Mouse (Mus musculus) midbrain, embryonic 13.5 days (tissue): ENCODE results near the gene Xxylt1. TPM values are rescaled to one million over a fixed set of nuclear protein-coding genes. Genes with fewer than 3 reads are reported as not detected.

Source experiments
- ATAC-seq: fragments of 200-750 bp; cut with Nextera tagmentation; 2 replicates; pipeline ENCODE4 v1.8.0; 2017; ENCODE audit warnings: mild to moderate bottlenecking, moderate TSS enrichment, moderate library complexity
- H3K27ac ChIP-seq: fragments of 300-500 bp; sonication (generic); 2 replicates; pipeline ENCODE4 v1.5.1; 2015; ENCODE audit warnings: inconsistent platforms, mild to moderate bottlenecking, moderate library complexity
- H3K27me3 ChIP-seq: fragments of 300-500 bp; sonication (generic); 2 replicates; pipeline ENCODE4 v1.6.1; 2015; ENCODE audit warnings: mild to moderate bottlenecking, inconsistent platforms
- H3K36me3 ChIP-seq: fragments of 300-500 bp; sonication (generic); 2 replicates; pipeline ENCODE4 v1.6.1; 2015; ENCODE audit warnings: mild to moderate bottlenecking, inconsistent platforms
- H3K4me1 ChIP-seq: fragments of 300-500 bp; sonication (generic); replicated peaks from 2 replicates; pipeline ENCODE4 v1.6.1; 2015; ENCODE audit warnings: inconsistent platforms
- H3K4me2 ChIP-seq: fragments of 300-500 bp; sonication (generic); replicated peaks from 2 replicates; pipeline ENCODE4 v1.6.1; 2015; ENCODE audit warnings: moderate library complexity, mild to moderate bottlenecking, inconsistent platforms
- H3K4me3 ChIP-seq: fragments of 300-500 bp; sonication (generic); replicated peaks from 2 replicates; pipeline ENCODE4 v1.5.1; 2015; ENCODE audit warnings: mild to moderate bottlenecking, inconsistent platforms
- H3K9ac ChIP-seq: fragments of 300-500 bp; sonication (generic); replicated peaks from 2 replicates; pipeline ENCODE4 v1.6.1; 2015; ENCODE audit warnings: mild to moderate bottlenecking, inconsistent platforms
- H3K9me3 ChIP-seq: fragments of 300-500 bp; sonication (generic); 2 replicates; pipeline ENCODE4 v1.6.1; 2016; ENCODE audit warnings: mild to moderate bottlenecking, inconsistent platforms
- WGBS: fragments of 180-500 bp; shearing (Covaris S2); methylation state at CpG from one replicate; pipeline ENCODE4 v1.1.7; 2015; 5-methylcytosine and 5-hydroxymethylcytosine counted together
- polyA plus RNA-seq: library from polyadenylated mRNA; unstranded; fragments of >200 nt; fragmentation: Nextera tagmentation; extraction: Ambion mirVana; gene quantifications from 2 replicates; pipeline ENCODE4 v1.2.1, GENCODE M21; 2015

The Xxylt1 gene
- polyA plus RNA-seq, 1 experiment from 2014 or later = 8.8 TPM

GRCm38 (mm10) chr16:30962515-30962914 is 118.7 kb downstream of the Xxylt1 start:
- H3K4me3 ChIP-seq = no peak overlapping the region
- ATAC-seq = no peak

DNA sequence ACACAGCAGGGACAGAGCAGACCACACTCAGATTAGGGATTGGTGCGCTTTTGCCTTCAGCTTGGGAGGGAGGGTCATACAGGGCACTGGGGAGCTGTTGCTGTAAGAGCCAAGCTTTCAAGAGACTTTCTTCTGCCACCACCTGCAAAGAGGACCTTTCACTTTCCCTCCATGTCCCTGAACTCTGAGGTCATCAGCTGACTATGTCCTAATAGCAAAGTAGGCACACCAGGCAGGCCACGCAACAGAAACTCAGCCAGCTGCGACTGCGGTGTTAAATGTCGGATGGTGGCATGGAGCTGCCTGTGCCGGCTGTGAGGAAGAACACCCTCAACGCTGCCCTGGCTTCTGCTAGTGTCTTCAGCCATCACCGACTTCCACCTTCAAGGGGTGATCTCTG is 120.1 kb downstream of the Xxylt1 start:
- H3K27ac ChIP-seq = no peak overlapping the region
- no peak overlapping the region for H3K4me3 ChIP-seq
- no peak for ATAC-seq
- H3K36me3 ChIP-seq = peaks cover 5% of the 10 kb centered on the region; the same call in 1 of the 2 replicates
- no peaks in the 10 kb centered on the region for H3K9me3 ChIP-seq
- no peak overlapping the region for H3K4me2 ChIP-seq
- H3K4me1 ChIP-seq = no peaks in the 10 kb centered on the region
- no peak overlapping the region for H3K9ac ChIP-seq
- WGBS = 87% methylated on average over 8 of the region's 8 CpGs
- no peaks in the 10 kb centered on the region for H3K27me3 ChIP-seq

More at GRCm38 (mm10) chr16:30962515-30962914, 118.7 kb downstream of the Xxylt1 start:
- H3K27me3 ChIP-seq = no peaks in the 10 kb centered on the region
- 93% methylated on average over 8 of the region's 8 CpGs for WGBS
- H3K27ac ChIP-seq = no peak overlapping the region
- no peak overlapping the region for H3K4me2 ChIP-seq
- H3K9me3 ChIP-seq = no peaks in the 10 kb centered on the region
- H3K4me1 ChIP-seq = no peaks in the 10 kb centered on the region
- H3K36me3 ChIP-seq = no peaks in the 10 kb centered on the region
- no peak overlapping the region for H3K9ac ChIP-seq

- no peak for ATAC-seq
- Histone ChIP-seq H3K4me1 (no peaks in the 10 kb centered on the region), H3K27ac (no peak overlapping the region), H3K36me3 (peaks cover 5% of the 10 kb centered on the region; the same call in 1 of the 2 replicates), H3K4me2 (no peak overlapping the region), H3K9ac (no peak overlapping the region), H3K9me3 (no peaks in the 10 kb centered on the region), H3K27me3 (no peaks in the 10 kb centered on the region), H3K4me3 (no peak overlapping the region)
- WGBS = 95% methylated on average over 4 of the region's 4 CpGs
Observed at GRCm38 (mm10) chr16:30960266-30960665, 121.0 kb downstream of the Xxylt1 start.

DNA sequence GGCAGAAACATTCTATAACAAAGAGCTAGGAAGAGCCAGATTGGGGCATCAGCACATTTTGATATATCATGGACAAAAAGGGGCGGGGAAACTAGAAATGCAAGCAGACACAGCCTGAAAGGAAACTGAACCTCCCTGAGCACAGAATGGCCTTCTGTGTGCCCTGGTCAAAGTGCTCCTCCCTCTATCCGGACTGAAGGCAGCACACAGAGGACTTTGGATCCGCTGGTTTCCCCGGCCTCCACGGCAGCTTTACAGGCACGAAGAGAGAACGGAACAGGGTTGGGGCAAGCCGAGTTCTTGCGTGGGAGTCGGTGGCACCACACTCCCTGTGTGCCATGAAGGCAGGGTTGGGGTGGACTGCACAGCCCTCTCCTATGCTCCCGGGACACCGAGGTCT is 121.5 kb downstream of the Xxylt1 start:
- no peak for ATAC-seq
- Histone ChIP-seq H3K4me1 (no peaks in the 10 kb centered on the region), H3K4me2 (no peak overlapping the region), H3K9ac (no peak overlapping the region), H3K36me3 (peaks cover 5% of the 10 kb centered on the region; the same call in 1 of the 2 replicates), H3K27ac (no peak overlapping the region), H3K27me3 (no peaks in the 10 kb centered on the region), H3K9me3 (no peaks in the 10 kb centered on the region), H3K4me3 (no peak overlapping the region)
- 93% methylated on average over 12 of the region's 12 CpGs for WGBS

- Histone ChIP-seq H3K27ac (no peak overlapping the region), H3K9me3 (no peaks in the 10 kb centered on the region), H3K4me3 (no peak overlapping the region), H3K27me3 (no peaks in the 10 kb centered on the region), H3K4me1 (no peaks in the 10 kb centered on the region), H3K4me2 (no peak overlapping the region), H3K36me3 (peaks cover 5% of the 10 kb centered on the region; the same call in 1 of the 2 replicates), H3K9ac (no peak overlapping the region)
- WGBS = 91% methylated on average over 8 of the region's 8 CpGs
- ATAC-seq = no peak
Observed at GRCm38 (mm10) chr16:30956141-30956540, 125.1 kb downstream of the Xxylt1 start.

- Histone ChIP-seq H3K4me1 (no peaks in the 10 kb centered on the region), H3K4me2 (no peak overlapping the region), H3K9ac (no peak overlapping the region), H3K36me3 (no peaks in the 10 kb centered on the region), H3K9me3 (no peaks in the 10 kb centered on the region), H3K27ac (no peak overlapping the region), H3K4me3 (no peak overlapping the region), H3K27me3 (no peaks in the 10 kb centered on the region)
- 71% methylated on average over 1 of the region's 1 CpGs for WGBS
- no peak for ATAC-seq
Observed at GRCm38 (mm10) chr16:30948636-30949035, 132.6 kb downstream of the Xxylt1 start.

GRCm38 (mm10) chr16:30948216-30948615 is 133.0 kb downstream of the Xxylt1 start:
- Histone ChIP-seq H3K4me1 (no peaks in the 10 kb centered on the region), H3K4me2 (no peak overlapping the region), H3K4me3 (no peak overlapping the region), H3K9ac (no peak overlapping the region), H3K27ac (no peak overlapping the region), H3K36me3 (no peaks in the 10 kb centered on the region), H3K27me3 (no peaks in the 10 kb centered on the region), H3K9me3 (no peaks in the 10 kb centered on the region)
- ATAC-seq = no peak
- 90% methylated on average over 4 of the region's 4 CpGs for WGBS

DNA sequence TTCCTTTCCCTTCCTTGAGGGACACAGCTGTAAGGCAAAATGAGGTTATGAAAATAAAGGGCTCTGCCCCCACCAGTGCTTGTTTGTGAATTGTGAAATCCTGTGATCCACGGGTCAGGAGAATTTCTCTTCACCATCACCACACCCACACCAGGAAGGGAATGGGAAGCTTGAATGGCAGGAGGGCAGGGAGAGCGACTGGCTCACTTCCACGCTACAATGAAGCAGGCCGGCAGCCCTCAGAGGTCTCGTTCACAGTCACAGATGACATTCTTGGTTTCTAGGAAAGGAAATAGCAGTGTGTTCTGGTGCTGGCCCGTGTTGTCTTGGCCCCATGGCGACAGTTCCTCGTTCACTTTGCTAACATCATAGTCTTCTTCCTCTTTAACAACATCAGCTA is 136.3 kb downstream of the Xxylt1 start:
- 84% methylated on average over 8 of the region's 8 CpGs for WGBS

DNA sequence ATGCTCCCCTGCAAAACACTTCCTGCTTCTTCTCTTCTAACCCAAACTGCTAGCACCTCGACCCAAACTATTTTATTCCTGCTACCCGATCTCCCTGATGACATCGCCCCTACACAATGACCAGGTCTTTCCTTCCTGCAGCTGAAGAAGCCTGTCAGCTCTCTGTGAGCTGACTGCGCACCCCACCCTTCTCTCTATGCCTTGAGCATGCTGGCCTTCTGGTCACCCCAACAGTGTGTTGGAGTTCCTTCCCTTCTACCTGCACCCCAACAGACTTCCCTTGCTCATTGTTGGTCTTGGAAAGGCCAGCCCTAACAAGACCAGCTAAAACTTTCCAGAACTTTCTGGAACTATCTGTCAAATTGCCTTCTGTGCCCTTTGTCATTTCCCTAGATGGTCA is 137.3 kb downstream of the Xxylt1 start:
- Histone ChIP-seq H3K27me3 (no peaks in the 10 kb centered on the region), H3K36me3 (no peaks in the 10 kb centered on the region), H3K4me1 (peaks cover 7% of the 10 kb centered on the region; the same call in 1 of the 2 replicates), H3K27ac (no peak overlapping the region), H3K9me3 (no peaks in the 10 kb centered on the region), H3K9ac (no peak overlapping the region), H3K4me3 (no peak overlapping the region), H3K4me2 (no peak overlapping the region)
- no peak for ATAC-seq
- WGBS = 91% methylated on average over 4 of the region's 4 CpGs

More for the DNA sequence above, 136.3 kb downstream of the Xxylt1 start:
- ATAC-seq = no peak
- H3K9ac ChIP-seq = no peak overlapping the region
- H3K27me3 ChIP-seq = no peaks in the 10 kb centered on the region
- H3K36me3 ChIP-seq = no peaks in the 10 kb centered on the region
- H3K27ac ChIP-seq = no peak overlapping the region
- H3K4me2 ChIP-seq = no peak overlapping the region
- H3K9me3 ChIP-seq = no peaks in the 10 kb centered on the region
- no peak overlapping the region for H3K4me3 ChIP-seq
- H3K4me1 ChIP-seq = peaks cover 3% of the 10 kb centered on the region; the same call in 1 of the 2 replicates

DNA sequence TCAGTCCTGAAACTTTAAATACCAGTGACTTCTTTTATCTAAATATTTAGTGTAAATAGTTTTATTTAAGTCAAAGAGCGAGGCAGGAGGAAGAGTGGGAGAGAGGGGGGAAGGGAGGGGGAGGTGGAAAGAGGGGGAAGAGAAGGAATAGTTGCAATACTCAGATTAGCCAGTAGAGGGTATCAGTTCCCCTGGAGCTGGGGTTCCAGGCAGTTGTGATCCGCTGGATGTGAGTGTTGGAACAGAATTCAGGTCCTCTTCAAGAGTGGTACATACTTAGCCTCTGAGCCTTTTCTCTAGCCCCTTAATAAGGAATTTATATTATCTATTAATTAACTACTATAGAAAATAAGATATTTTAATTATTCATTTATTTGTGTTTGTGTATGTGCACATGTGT is 140.5 kb downstream of the Xxylt1 start:
- Histone ChIP-seq H3K9me3 (no peaks in the 10 kb centered on the region), H3K9ac (no peak overlapping the region), H3K27me3 (no peaks in the 10 kb centered on the region), H3K4me1 (peaks cover 9% of the 10 kb centered on the region; the same call in 1 of the 2 replicates), H3K4me2 (no peak overlapping the region), H3K36me3 (no peaks in the 10 kb centered on the region), H3K27ac (no peak overlapping the region), H3K4me3 (no peak overlapping the region)
- WGBS = 80% methylated on average over 2 of the region's 2 CpGs
- no peak for ATAC-seq

DNA sequence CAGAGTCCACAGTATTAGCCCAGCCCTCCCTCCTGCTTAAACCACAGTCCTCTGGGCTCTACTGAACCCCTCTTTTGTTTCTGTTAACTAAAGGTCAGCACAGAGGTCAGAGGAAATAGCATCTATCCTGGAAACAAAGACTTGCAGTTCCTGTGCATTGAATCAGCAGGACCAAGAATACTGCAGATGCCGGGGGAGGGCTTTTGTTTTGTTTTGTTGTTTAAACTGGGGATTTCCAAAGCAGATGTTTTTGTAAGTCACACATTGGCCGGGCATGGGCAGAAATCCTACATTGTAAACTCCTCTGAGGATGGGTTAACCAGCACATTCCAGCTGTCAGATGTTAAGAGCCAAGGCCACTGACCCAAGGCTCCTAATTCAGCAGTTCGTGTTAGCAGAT is 141.3 kb downstream of the Xxylt1 start:
- H3K36me3 ChIP-seq = no peaks in the 10 kb centered on the region
- H3K27ac ChIP-seq = no peak overlapping the region
- no peak overlapping the region for H3K9ac ChIP-seq
- no peak overlapping the region for H3K4me3 ChIP-seq
- no peaks in the 10 kb centered on the region for H3K27me3 ChIP-seq
- no peaks in the 10 kb centered on the region for H3K9me3 ChIP-seq
- no peak for ATAC-seq
- peaks cover 11% of the 10 kb centered on the region; the same call in 1 of the 2 replicates for H3K4me1 ChIP-seq
- H3K4me2 ChIP-seq = no peak overlapping the region
- 1% methylated on average over 3 of the region's 3 CpGs for WGBS

- no peak overlapping the region for H3K4me2 ChIP-seq
- 80% methylated on average over 8 of the region's 8 CpGs for WGBS
- H3K36me3 ChIP-seq = no peaks in the 10 kb centered on the region
- H3K9ac ChIP-seq = no peak overlapping the region
- H3K27ac ChIP-seq = no peak overlapping the region
- H3K4me1 ChIP-seq = peaks cover 11% of the 10 kb centered on the region; the same call in 1 of the 2 replicates
- H3K9me3 ChIP-seq = no peaks in the 10 kb centered on the region
- ATAC-seq = no peak
- no peak overlapping the region for H3K4me3 ChIP-seq
- no peaks in the 10 kb centered on the region for H3K27me3 ChIP-seq
Observed at GRCm38 (mm10) chr16:30939210-30939609, 142.0 kb downstream of the Xxylt1 start.

- ATAC-seq = no peak
- 78% methylated on average over 3 of the region's 3 CpGs for WGBS
- no peaks in the 10 kb centered on the region for H3K9me3 ChIP-seq
- H3K4me1 ChIP-seq = peaks cover 11% of the 10 kb centered on the region; the same call in 1 of the 2 replicates
- H3K27ac ChIP-seq = no peak overlapping the region
- H3K36me3 ChIP-seq = no peaks in the 10 kb centered on the region
- no peaks in the 10 kb centered on the region for H3K27me3 ChIP-seq
- H3K4me2 ChIP-seq = no peak overlapping the region
- H3K4me3 ChIP-seq = no peak overlapping the region
- H3K9ac ChIP-seq = no peak overlapping the region
Observed at GRCm38 (mm10) chr16:30938664-30939063, 142.6 kb downstream of the Xxylt1 start.
